Mouse (Mus musculus) hindbrain, postnatal 0 days (tissue): Measurements from ENCODE around the gene Gpr182. TPM values are rescaled to one million over a fixed set of nuclear protein-coding genes. Genes with fewer than 3 reads are reported as not detected.
A peak's percentile ranks its signal among the peaks of the same experiment; 100 is the strongest.

Experiments used
- ATAC-seq: fragments of 200-750 bp; cut with Nextera tagmentation; 2 replicates; pipeline ENCODE4 v1.8.0; 2017; ENCODE audit warnings: mild to moderate bottlenecking, moderate TSS enrichment, moderate library complexity
- DNase-seq: peaks from one replicate; pipeline ENCODE4 v3.0.0-alpha.2; 2015; ENCODE audit warnings: low spot score
- H3K27ac ChIP-seq: fragments of 300-500 bp; sonication (generic); 2 replicates; pipeline ENCODE4 v1.5.1; 2014; ENCODE audit warnings: mild to moderate bottlenecking
- H3K27me3 ChIP-seq: fragments of 300-500 bp; sonication (generic); 2 replicates; pipeline ENCODE4 v1.6.1; 2014; ENCODE audit warnings: low read length, mixed read lengths; ENCODE audit not compliant: insufficient read depth
- H3K36me3 ChIP-seq: fragments of 300-500 bp; sonication (generic); 2 replicates; pipeline ENCODE4 v1.6.1; 2014; ENCODE audit warnings: low read length, mixed read lengths; ENCODE audit not compliant: insufficient read depth
- H3K4me1 ChIP-seq: fragments of 300-500 bp; sonication (generic); 2 replicates; pipeline ENCODE4 v1.6.1; 2014; ENCODE audit warnings: antibody characterized with exemption, low read length, mixed read lengths; ENCODE audit not compliant: insufficient read depth
- H3K4me2 ChIP-seq: fragments of 300-500 bp; sonication (generic); 2 replicates; pipeline ENCODE4 v1.6.1; 2014; ENCODE audit warnings: low read depth, mild to moderate bottlenecking, low read length, moderate library complexity, mixed read lengths
- H3K4me3 ChIP-seq: fragments of 300-500 bp; sonication (generic); 2 replicates; pipeline ENCODE4 v1.5.1; 2014; ENCODE audit warnings: low read length
- H3K9ac ChIP-seq: fragments of 300-500 bp; sonication (generic); replicated peaks from 2 replicates; pipeline ENCODE4 v1.6.1; 2014; ENCODE audit warnings: mild to moderate bottlenecking, low read length, moderate library complexity, mixed read lengths
- H3K9me3 ChIP-seq: fragments of 300-500 bp; sonication (generic); 2 replicates; pipeline ENCODE4 v1.6.1; 2016; ENCODE audit warnings: low read length, mixed read lengths
- CTCF ChIP-seq: IDR thresholded peaks from 2 replicates; pipeline ENCODE4 v1.5.1; 2016; ENCODE audit warnings: antibody characterized with exemption, control low read depth, low read depth
- WGBS: fragments of 180-500 bp; shearing (Covaris S2); extraction: QIAGEN DNeasy Blood & Tissue Kit; methylation state at CpG from one replicate; pipeline ENCODE4 v1.1.7; 2014; 5-methylcytosine and 5-hydroxymethylcytosine counted together
- polyA plus RNA-seq: library from polyadenylated mRNA; unstranded; fragments of >200 nt; fragmentation: Nextera tagmentation; extraction: Ambion mirVana; gene quantifications from 2 replicates; pipeline ENCODE4 v1.2.1, GENCODE M21; 2015
- total RNA-seq: library from RNA; depleted of rRNA; stranded (reverse); fragments of >200 nt; gene quantifications from 2 replicates; pipeline ENCODE4 v1.2.3, GENCODE M21; 2014

Gene Gpr182
- total and polyA plus RNA-seq, 2 experiments from 2014 or later: 2.3 to 2.9 TPM

DNA sequence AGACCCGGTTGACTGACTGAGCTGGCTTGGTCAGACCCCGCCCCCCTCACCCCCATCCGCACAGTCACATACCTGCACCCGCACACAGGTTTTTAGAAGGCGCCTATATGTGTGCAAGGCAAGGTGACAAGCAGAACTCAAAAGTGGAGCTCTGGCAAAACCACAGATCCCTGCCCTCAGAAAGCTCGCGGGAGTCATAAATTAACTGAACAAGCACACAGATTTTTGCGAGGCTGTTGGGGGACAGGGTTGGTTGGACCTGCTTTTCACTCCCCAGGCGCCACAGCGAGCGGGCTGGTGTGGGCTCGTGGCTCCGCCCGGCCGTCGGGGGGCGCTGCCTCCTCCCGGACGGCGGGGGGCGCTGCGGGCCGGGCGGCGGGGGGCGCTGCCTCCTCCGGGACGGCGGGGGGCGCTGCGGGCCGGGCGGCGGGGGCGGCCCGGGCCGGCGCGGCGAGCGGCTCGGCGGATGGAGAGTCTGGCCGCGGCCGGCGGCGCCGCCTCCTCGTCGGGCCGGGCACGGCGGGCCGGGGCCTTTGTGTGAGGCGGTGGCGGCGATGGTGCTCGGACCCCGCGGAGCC lies 12.4 kb downstream of the Gpr182 start, which contains the start of gene Zbtb39:
Gene Zbtb39 (plus strand): TSS at position 456 of the 578 bp plus-strand sequence.
- peak; percentile 36; the same call in 1 of the 2 replicates for TF ChIP-seq CTCF

DNA sequence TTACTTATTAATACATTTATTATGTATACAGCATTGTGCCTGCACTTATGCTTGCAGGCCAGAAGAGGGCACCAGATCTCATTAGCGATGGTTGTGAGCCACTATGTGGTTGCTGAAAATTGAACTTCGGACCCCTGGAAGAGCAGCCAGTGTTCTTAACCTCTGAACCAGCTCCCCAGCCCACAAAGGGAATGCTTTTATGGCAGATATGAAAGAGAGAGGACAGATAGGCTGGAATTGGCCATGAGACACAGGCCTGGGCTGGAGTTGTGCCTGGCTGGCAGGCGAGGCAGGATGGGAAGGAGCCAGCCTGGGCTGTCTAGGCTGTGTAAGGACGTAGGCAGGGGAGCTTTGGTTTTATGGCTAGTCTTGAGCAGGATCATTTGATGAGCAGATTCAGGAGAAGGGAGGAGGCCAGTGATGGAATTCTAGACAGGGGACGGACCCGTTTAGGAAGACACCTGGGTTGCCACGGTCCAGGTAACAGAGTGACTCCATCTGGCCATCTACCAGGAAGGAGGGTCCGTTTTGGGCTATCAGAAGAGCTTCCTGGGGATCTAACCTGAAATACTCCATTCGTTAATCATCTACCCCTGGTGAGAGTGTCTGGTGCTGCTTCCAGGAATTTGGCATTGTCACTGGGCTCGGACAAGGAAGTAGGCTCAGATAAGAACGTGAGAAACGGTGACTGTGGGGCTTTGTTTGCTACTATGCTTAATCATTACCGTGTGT lies 13.2 kb downstream of the Gpr182 start:
- no peak overlapping the region for H3K9ac ChIP-seq
- H3K36me3 ChIP-seq: peaks cover 18% of the 10 kb centered on the region
- ATAC-seq (no peak), DNase-seq (peak; percentile 57)
- H3K9me3 ChIP-seq: no peaks in the 10 kb centered on the region
- H3K4me2 ChIP-seq: peak overlapping the region; percentile 65; the same call in 1 of the 2 replicates
- 50% methylated on average over 13 of the region's 13 CpGs for WGBS
- no peak overlapping the region for H3K4me3 ChIP-seq
- TF ChIP-seq CTCF: peak; percentile 74
- H3K4me1 ChIP-seq: 0 out of 2 replicates have a peak, but pooled peaks cover 6% of the 10 kb centered on the region
- H3K27ac ChIP-seq: no peak overlapping the region
- H3K27me3 ChIP-seq: no peaks in the 10 kb centered on the region

More for the DNA sequence above, 12.4 kb downstream of the Gpr182 start, which contains the start of gene Zbtb39:
- no peaks in the 10 kb centered on the region for H3K9me3 ChIP-seq
- H3K27me3 ChIP-seq: no peaks in the 10 kb centered on the region
- peak; percentile 82 for ATAC-seq
- peak within 1 kb of the TSS; percentile 65 for H3K4me2 ChIP-seq
- H3K27ac ChIP-seq: peak within 1 kb of the TSS; percentile 75
- H3K9ac ChIP-seq: peak within 1 kb of the TSS; percentile 89
- peak within 1 kb of the TSS; percentile 76 for H3K4me3 ChIP-seq
- H3K4me1 ChIP-seq: 0 out of 2 replicates have a peak, but pooled peaks cover 6% of the 10 kb centered on the region
- under 1% methylated on average over 50 of the region's 61 CpGs for WGBS
- DNase-seq: peak; percentile 89
- peaks cover 26% of the 10 kb centered on the region for H3K36me3 ChIP-seq

DNA sequence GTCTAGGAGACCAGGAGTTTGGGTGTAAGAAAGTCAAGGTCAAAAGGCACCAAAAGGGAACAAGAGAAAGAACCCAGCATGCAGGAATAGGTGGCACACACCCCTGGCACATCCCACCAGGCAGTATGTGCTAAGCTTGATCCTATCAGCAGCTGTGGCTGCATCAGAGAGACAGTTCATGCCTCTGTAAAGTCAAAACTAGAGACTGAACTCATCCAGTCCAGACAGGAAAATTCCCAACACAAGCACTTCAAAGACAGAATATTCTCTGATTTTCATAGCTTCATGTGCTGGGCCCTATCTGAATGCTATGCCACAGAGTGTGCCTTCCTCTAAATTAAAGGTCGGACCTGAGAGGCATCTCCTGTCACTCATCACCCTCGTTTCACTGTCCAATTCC lies 14.0 kb downstream of the Gpr182 start:
- ATAC-seq: no peak
- Histone ChIP-seq H3K4me1 (0 out of 2 replicates have a peak, but pooled peaks cover 6% of the 10 kb centered on the region), H3K36me3 (peaks cover 10% of the 10 kb centered on the region), H3K27ac (no peak overlapping the region), H3K4me2 (no peak overlapping the region), H3K27me3 (no peaks in the 10 kb centered on the region), H3K4me3 (no peak overlapping the region), H3K9ac (no peak overlapping the region), H3K9me3 (no peaks in the 10 kb centered on the region)
- DNase-seq: no peak
- WGBS: 21% methylated on average over 2 of the region's 2 CpGs
- TF ChIP-seq CTCF: no peak

DNA sequence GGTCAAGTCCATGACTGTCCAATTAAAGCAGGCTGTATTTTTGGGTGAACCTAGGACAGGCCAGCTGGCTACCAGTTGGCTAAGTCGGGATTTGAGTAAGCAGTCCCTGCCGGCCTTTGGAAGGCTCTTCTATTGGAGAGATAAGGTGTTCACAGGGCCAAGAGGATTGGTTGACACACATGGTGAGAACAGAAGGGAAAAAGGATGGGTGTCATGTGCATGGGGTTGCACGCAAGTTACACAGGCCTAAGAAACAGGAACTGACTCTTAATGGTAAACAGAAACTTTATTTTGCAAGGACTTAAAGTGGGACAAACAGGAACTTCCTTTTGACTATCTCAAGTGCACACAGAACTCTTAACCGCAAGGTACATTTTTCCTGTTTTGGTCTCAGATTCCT lies 14.6 kb downstream of the Gpr182 start:
- WGBS: 77% methylated on average over 4 of the region's 4 CpGs
- Histone ChIP-seq H3K4me2 (no peak overlapping the region), H3K36me3 (peaks cover 4% of the 10 kb centered on the region; the same call in 1 of the 2 replicates), H3K4me1 (0 out of 2 replicates have a peak, but pooled peaks cover 6% of the 10 kb centered on the region), H3K9me3 (no peaks in the 10 kb centered on the region), H3K4me3 (no peak overlapping the region), H3K27ac (no peak overlapping the region), H3K27me3 (no peaks in the 10 kb centered on the region), H3K9ac (no peak overlapping the region)
- no peak for TF ChIP-seq CTCF
- DNase-seq: no peak
- ATAC-seq: no peak

DNA sequence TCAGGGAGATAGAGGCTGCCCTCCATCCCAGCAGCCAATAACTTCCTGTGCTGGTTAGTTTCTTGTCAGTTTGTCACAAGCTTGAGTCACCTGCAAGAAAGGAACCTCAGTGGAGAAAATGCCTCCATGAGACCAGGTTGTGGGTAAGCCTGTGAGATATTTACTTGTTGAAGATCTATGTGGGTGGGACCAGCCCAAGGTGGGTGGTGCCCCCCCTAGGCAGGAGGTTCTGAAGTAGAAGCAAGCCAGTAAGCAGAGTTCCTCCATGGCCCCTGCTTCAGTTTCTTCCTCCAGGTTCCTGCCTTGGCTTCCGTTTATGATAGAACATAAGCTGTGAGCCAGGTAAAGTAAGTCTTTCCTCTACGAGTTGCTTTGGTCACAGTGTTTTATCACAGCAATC lies 15.3 kb downstream of the Gpr182 start:
- 79% methylated on average over 2 of the region's 2 CpGs for WGBS
- Histone ChIP-seq H3K4me3 (no peak overlapping the region), H3K27ac (no peak overlapping the region)

DNA sequence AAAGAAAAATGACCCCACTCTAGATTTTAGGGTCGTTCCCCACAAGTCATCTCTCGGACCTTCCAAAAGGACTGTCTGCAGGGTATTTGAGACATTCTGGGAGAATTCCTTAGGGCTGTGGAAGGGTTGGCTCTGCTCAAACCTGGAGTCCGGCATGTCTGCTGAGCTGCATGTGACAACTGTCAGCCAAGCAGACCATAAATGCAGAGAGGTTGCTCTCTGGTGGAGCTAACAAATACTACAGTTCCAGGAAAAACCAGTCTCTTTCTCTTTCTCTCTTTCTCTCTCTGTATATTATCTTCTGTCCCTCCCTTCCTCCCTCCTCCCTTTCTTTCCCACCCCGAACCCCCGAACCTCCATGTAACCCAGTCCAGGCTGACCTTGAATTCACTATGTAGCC lies 17.1 kb downstream of the Gpr182 start:
- H3K4me1 ChIP-seq: no peaks in the 10 kb centered on the region; the same call in 1 of the 2 replicates
- H3K27me3 ChIP-seq: no peaks in the 10 kb centered on the region
- 51% methylated on average over 5 of the region's 5 CpGs for WGBS
- H3K27ac ChIP-seq: no peak overlapping the region
- no peak overlapping the region for H3K9ac ChIP-seq
- 0 out of 2 replicates have a peak, but pooled peaks have one; percentile 34 for ATAC-seq
- H3K9me3 ChIP-seq: no peaks in the 10 kb centered on the region
- H3K36me3 ChIP-seq: no peaks in the 10 kb centered on the region
- TF ChIP-seq CTCF: peak; percentile 81
- H3K4me2 ChIP-seq: no peak overlapping the region
- peak; percentile 76 for DNase-seq
- no peak overlapping the region for H3K4me3 ChIP-seq

More for the DNA sequence above, 15.3 kb downstream of the Gpr182 start:
- no peak overlapping the region for H3K9ac ChIP-seq
- H3K27me3 ChIP-seq: no peaks in the 10 kb centered on the region
- no peak overlapping the region for H3K4me2 ChIP-seq
- 0 out of 2 replicates have a peak, but pooled peaks cover 6% of the 10 kb centered on the region for H3K4me1 ChIP-seq
- H3K9me3 ChIP-seq: no peaks in the 10 kb centered on the region
- DNase-seq (no peak), ATAC-seq (no peak)
- no peaks in the 10 kb centered on the region for H3K36me3 ChIP-seq
- no peak for TF ChIP-seq CTCF
